Mouse (Mus musculus) frontal cortex, postnatal 10 days (tissue): ENCODE results near the gene Nodal.

Source experiments
- DNase-seq, 2 experiments: peaks; one replicate each; pipeline ENCODE4 v3.0.0; 2022; ENCODE audit warnings: low spot score in 2 of 2, mixed read lengths in 1 of 2

Gene Nodal

GRCm38 (mm10) chr10:61398125-61398524 is 19.6 kb upstream of the Nodal start:
- no peak for DNase-seq

- DNase-seq = peak in 1 of 2 experiments; percentile 62
Observed at GRCm38 (mm10) chr10:61399156-61399734, 18.5 kb upstream of the Nodal start.

- no peak for DNase-seq
Observed at GRCm38 (mm10) chr10:61400407-61400806, 17.4 kb upstream of the Nodal start.

- DNase-seq = no peak
Observed at GRCm38 (mm10) chr10:61402480-61402879, 15.3 kb upstream of the Nodal start.

- no peak for DNase-seq
Observed at GRCm38 (mm10) chr10:61402911-61403310, 14.9 kb upstream of the Nodal start.

GRCm38 (mm10) chr10:61405958-61406357 is 11.8 kb upstream of the Nodal start:
- no peak for DNase-seq

- DNase-seq = no peak
Observed at GRCm38 (mm10) chr10:61409776-61410175, 8.0 kb upstream of the Nodal start.

GRCm38 (mm10) chr10:61410193-61410592 is 7.6 kb upstream of the Nodal start:
- DNase-seq = no peak

- no peak for DNase-seq
Observed at GRCm38 (mm10) chr10:61412910-61413625, 4.7 kb upstream of the Nodal start.

- no peak for DNase-seq
Observed at GRCm38 (mm10) chr10:61415240-61415639, 2.5 kb upstream of the Nodal start.

- DNase-seq = no peak
Observed at GRCm38 (mm10) chr10:61415890-61416289, 1.9 kb upstream of the Nodal start.

GRCm38 (mm10) chr10:61416561-61416960 is 1.2 kb upstream of the Nodal start:
- DNase-seq = no peak

GRCm38 (mm10) chr10:61417046-61417445 is 726 bp upstream of the Nodal start:
- no peak for DNase-seq

GRCm38 (mm10) chr10:61418131-61418900 is 544 bp downstream of the Nodal start:
- no peak for DNase-seq

GRCm38 (mm10) chr10:61419146-61419545 is 1.4 kb downstream of the Nodal start:
- DNase-seq = no peak

- DNase-seq = no peak
Observed at GRCm38 (mm10) chr10:61420011-61420410, 2.2 kb downstream of the Nodal start.

GRCm38 (mm10) chr10:61422861-61423260 is 5.1 kb downstream of the Nodal start:
- DNase-seq = no peak

- DNase-seq = no peak
Observed at GRCm38 (mm10) chr10:61423289-61423688, 5.5 kb downstream of the Nodal start.

GRCm38 (mm10) chr10:61424500-61424899 is 6.7 kb downstream of the Nodal start:
- no peak for DNase-seq

- no peak for DNase-seq
Observed at GRCm38 (mm10) chr10:61425047-61425446, 7.3 kb downstream of the Nodal start.

- DNase-seq = no peak
Observed at GRCm38 (mm10) chr10:61426251-61426757, 8.5 kb downstream of the Nodal start.

- DNase-seq = no peak
Observed at GRCm38 (mm10) chr10:61427951-61428350, 10.2 kb downstream of the Nodal start.

- DNase-seq = no peak
Observed at GRCm38 (mm10) chr10:61428416-61428815, 10.6 kb downstream of the Nodal start.
